Mouse (Mus musculus) layer of hippocampus, postnatal 25 days (tissue): ENCODE measurements around the gene Alox12. TPM values are rescaled to one million over a fixed set of nuclear protein-coding genes. Genes with fewer than 3 reads are reported as not detected.

Source experiments
- DNase-seq, 2 experiments: peaks; one replicate each; pipeline ENCODE4 v3.0.0; 2022; ENCODE audit warnings: mixed read lengths in 2 of 2, low spot score in 1 of 2; ENCODE audit errors: extremely low spot score in 1 of 2
- total RNA-seq, 2 experiments: library from RNA; stranded (reverse); gene quantifications; 2 replicates each; pipeline ENCODE4 v1.2.3; 2021

Gene Alox12
- under 1 TPM in 1 of 2 experiments, not detected in 1; 0.20 TPM for total RNA-seq

- no peak for DNase-seq
Observed at GRCm38 (mm10) chr11:70254931-70255531, at the start of gene Alox12. Gene Alox12 (minus strand): TSS chr11:70255353.

GRCm38 (mm10) chr11:70302293-70302692, 47.1 kb upstream of the Alox12 start:
- no peak for DNase-seq

GRCm38 (mm10) chr11:70297836-70298454, 42.8 kb upstream of the Alox12 start:
- no peak for DNase-seq

- no peak for DNase-seq
Observed at GRCm38 (mm10) chr11:70297405-70297804, 42.3 kb upstream of the Alox12 start.

GRCm38 (mm10) chr11:70293881-70294280, 38.7 kb upstream of the Alox12 start:
- peak; percentile 14 to 32 for DNase-seq

- no peak for DNase-seq
Observed at GRCm38 (mm10) chr11:70291235-70291634, 36.1 kb upstream of the Alox12 start.

- DNase-seq: no peak
Observed at GRCm38 (mm10) chr11:70289236-70289635, 34.1 kb upstream of the Alox12 start.

- no peak for DNase-seq
Observed at GRCm38 (mm10) chr11:70288102-70288501, 32.9 kb upstream of the Alox12 start.

- no peak for DNase-seq
Observed at GRCm38 (mm10) chr11:70285686-70286085, 30.5 kb upstream of the Alox12 start.

- no peak for DNase-seq
Observed at GRCm38 (mm10) chr11:70284757-70285156, 29.6 kb upstream of the Alox12 start.

- no peak for DNase-seq
Observed at GRCm38 (mm10) chr11:70283666-70284065, 28.5 kb upstream of the Alox12 start.

- peak in 1 of 2 experiments; percentile 13 for DNase-seq
Observed at GRCm38 (mm10) chr11:70280441-70280840, 25.3 kb upstream of the Alox12 start.

GRCm38 (mm10) chr11:70278961-70279360, 23.8 kb upstream of the Alox12 start:
- no peak for DNase-seq

- DNase-seq: no peak
Observed at GRCm38 (mm10) chr11:70271641-70272040, 16.5 kb upstream of the Alox12 start.

GRCm38 (mm10) chr11:70266405-70266804, 11.3 kb upstream of the Alox12 start:
- DNase-seq: no peak

- DNase-seq: no peak
Observed at GRCm38 (mm10) chr11:70265819-70266218, 10.7 kb upstream of the Alox12 start.

- no peak for DNase-seq
Observed at GRCm38 (mm10) chr11:70265252-70265651, 10.1 kb upstream of the Alox12 start.

GRCm38 (mm10) chr11:70259035-70259434, 3.9 kb upstream of the Alox12 start:
- no peak for DNase-seq

- no peak for DNase-seq
Observed at GRCm38 (mm10) chr11:70254337-70254736, 816 bp downstream of the Alox12 start.

- DNase-seq: no peak
Observed at GRCm38 (mm10) chr11:70251853-70252252, 3.3 kb downstream of the Alox12 start.

- DNase-seq: no peak
Observed at GRCm38 (mm10) chr11:70250150-70250549, 5.0 kb downstream of the Alox12 start.

GRCm38 (mm10) chr11:70247136-70247845, 7.9 kb downstream of the Alox12 start:
- peak; percentile 44 to 82 for DNase-seq
